Mouse (Mus musculus) retina, embryonic 14.5 days (tissue): ENCODE measurements around the gene Siah3.

Experiments
- DNase-seq: peaks from one replicate; pipeline ENCODE4 v3.0.0-alpha.2; 2015; ENCODE audit warnings: low spot score

The Siah3 gene

GRCm38 (mm10) chr14:75525376-75526145 is 69.8 kb downstream of the Siah3 start:
- no peak for DNase-seq

- DNase-seq: no peak
Observed at GRCm38 (mm10) chr14:75527464-75528190, 71.8 kb downstream of the Siah3 start.

GRCm38 (mm10) chr14:75530815-75531353 is 75.1 kb downstream of the Siah3 start:
- no peak for DNase-seq

GRCm38 (mm10) chr14:75539205-75539604 is 83.4 kb downstream of the Siah3 start:
- no peak for DNase-seq

- no peak for DNase-seq
Observed at GRCm38 (mm10) chr14:75540216-75540995, 84.6 kb downstream of the Siah3 start.

GRCm38 (mm10) chr14:75540996-75541350 is 85.2 kb downstream of the Siah3 start:
- DNase-seq: peak; percentile 79

GRCm38 (mm10) chr14:75541731-75542130 is 85.9 kb downstream of the Siah3 start:
- peak; percentile 65 for DNase-seq

- DNase-seq: no peak
Observed at GRCm38 (mm10) chr14:75561577-75562331, 106.0 kb downstream of the Siah3 start.

GRCm38 (mm10) chr14:75565534-75566140 is 109.9 kb downstream of the Siah3 start:
- peak; percentile 40 for DNase-seq

GRCm38 (mm10) chr14:75566303-75566702 is 110.5 kb downstream of the Siah3 start:
- no peak for DNase-seq

GRCm38 (mm10) chr14:75579010-75579409 is 123.2 kb downstream of the Siah3 start:
- no peak for DNase-seq
